Mouse (Mus musculus): ENCODE data around the gene Olfr571. TPM values are rescaled to one million over a fixed set of nuclear protein-coding genes. Genes with fewer than 3 reads are reported as not detected.

Gene Olfr571
- polyA plus RNA-seq, 1 experiment from 2014 or later: not detected

GRCm38 (mm10) chr7:102924109-102924508 lies 6.8 kb upstream of the Olfr571 start, which contains the start of gene Olfr572:
Olfr572 (plus strand) TSS chr7:102924409.
- no peaks in the 10 kb centered on the region for H3K4me1 ChIP-seq (ENCODE audit: control insufficient read depth, insufficient read depth, low read depth, low read length)
- H3K9ac ChIP-seq (ENCODE audit: low read depth, low read length): no peak within 1 kb of the TSS

GRCm38 (mm10) chr7:102919632-102920031 lies 2.3 kb upstream of the Olfr571 start:
- Histone ChIP-seq H3K27ac (ENCODE audit: low read depth, low read length) (no peak overlapping the region), H3K4me1 (ENCODE audit: control insufficient read depth, insufficient read depth, low read depth, low read length) (no peaks in the 10 kb centered on the region), H3K36me3 (ENCODE audit: control insufficient read depth, insufficient read depth, low read length) (no peaks in the 10 kb centered on the region), H3K9me3 (ENCODE audit: control insufficient read depth, low read length) (no peaks in the 10 kb centered on the region), H3K9ac (ENCODE audit: low read depth, low read length) (no peak overlapping the region), H3K4me3 (ENCODE audit: low read length) (no peak overlapping the region), H3K4me2 (ENCODE audit: low read length) (no peak overlapping the region), H3K27me3 (replicated peaks; ENCODE audit: control insufficient read depth, insufficient read depth, low read length) (no peaks in the 10 kb centered on the region)
- 9% methylated on average over 1 of the region's 1 CpGs for WGBS
- ATAC-seq: peak; percentile 83; the same call in 1 of the 2 replicates

More at GRCm38 (mm10) chr7:102924109-102924508, 6.8 kb upstream of the Olfr571 start, which contains the start of gene Olfr572:
- no peak for ATAC-seq
- Histone ChIP-seq H3K4me3 (ENCODE audit: low read length) (no peak within 1 kb of the TSS), H3K36me3 (ENCODE audit: control insufficient read depth, insufficient read depth, low read length) (no peaks in the 10 kb centered on the region), H3K27ac (ENCODE audit: low read depth, low read length) (no peak within 1 kb of the TSS), H3K9me3 (ENCODE audit: control insufficient read depth, low read length) (no peaks in the 10 kb centered on the region), H3K4me2 (ENCODE audit: low read length) (no peak within 1 kb of the TSS), H3K27me3 (replicated peaks; ENCODE audit: control insufficient read depth, insufficient read depth, low read length) (no peaks in the 10 kb centered on the region)
- 88% methylated on average over 1 of the region's 1 CpGs for WGBS

- Histone ChIP-seq H3K27ac (ENCODE audit: low read depth, low read length) (no peak overlapping the region), H3K27me3 (replicated peaks; ENCODE audit: control insufficient read depth, insufficient read depth, low read length) (no peaks in the 10 kb centered on the region), H3K4me2 (ENCODE audit: low read length) (no peak overlapping the region), H3K9me3 (ENCODE audit: control insufficient read depth, low read length) (no peaks in the 10 kb centered on the region), H3K9ac (ENCODE audit: low read depth, low read length) (no peak overlapping the region), H3K36me3 (ENCODE audit: control insufficient read depth, insufficient read depth, low read length) (no peaks in the 10 kb centered on the region), H3K4me1 (ENCODE audit: control insufficient read depth, insufficient read depth, low read depth, low read length) (no peaks in the 10 kb centered on the region), H3K4me3 (ENCODE audit: low read length) (no peak overlapping the region)
- WGBS: 81% methylated on average over 5 of the region's 5 CpGs
- no peak for ATAC-seq
Measured at GRCm38 (mm10) chr7:102916405-102916804, 931 bp downstream of the Olfr571 start.

GRCm38 (mm10) chr7:102915261-102915660 lies 2.1 kb downstream of the Olfr571 start:
- WGBS: 47% methylated on average over 1 of the region's 1 CpGs
- no peaks in the 10 kb centered on the region for H3K9me3 ChIP-seq (ENCODE audit: control insufficient read depth, low read length)
- H3K27ac ChIP-seq (ENCODE audit: low read depth, low read length): no peak overlapping the region
- no peaks in the 10 kb centered on the region for H3K36me3 ChIP-seq (ENCODE audit: control insufficient read depth, insufficient read depth, low read length)
- H3K4me2 ChIP-seq (ENCODE audit: low read length): no peak overlapping the region
- H3K27me3 ChIP-seq (replicated peaks; ENCODE audit: control insufficient read depth, insufficient read depth, low read length): no peaks in the 10 kb centered on the region
- H3K9ac ChIP-seq (ENCODE audit: low read depth, low read length): no peak overlapping the region
- H3K4me3 ChIP-seq (ENCODE audit: low read length): no peak overlapping the region
- ATAC-seq: no peak
- H3K4me1 ChIP-seq (ENCODE audit: control insufficient read depth, insufficient read depth, low read depth, low read length): no peaks in the 10 kb centered on the region

- H3K4me3 ChIP-seq (ENCODE audit: low read length): no peak within 1 kb of the TSS
- ATAC-seq: no peak
Measured at GRCm38 (mm10) chr7:102890782-102891181, 26.6 kb downstream of the Olfr571 start, which contains the start of gene Olfr569. Olfr569 (minus strand) TSS chr7:102890882.

GRCm38 (mm10) chr7:102876822-102877221 lies 40.5 kb downstream of the Olfr571 start, which contains the start of gene Olfr568:
Olfr568 (plus strand) TSS chr7:102877122.
- ATAC-seq: no peak
- no peak within 1 kb of the TSS for H3K4me2 ChIP-seq (ENCODE audit: low read length)
- H3K4me1 ChIP-seq (ENCODE audit: control insufficient read depth, insufficient read depth, low read depth, low read length): no peaks in the 10 kb centered on the region
- H3K27ac ChIP-seq (ENCODE audit: low read depth, low read length): no peak within 1 kb of the TSS
- no peak within 1 kb of the TSS for H3K4me3 ChIP-seq (ENCODE audit: low read length)
- no peaks in the 10 kb centered on the region for H3K27me3 ChIP-seq (replicated peaks; ENCODE audit: control insufficient read depth, insufficient read depth, low read length)
- H3K9ac ChIP-seq (ENCODE audit: low read depth, low read length): no peak within 1 kb of the TSS
- H3K9me3 ChIP-seq (ENCODE audit: control insufficient read depth, low read length): no peaks in the 10 kb centered on the region
- no peaks in the 10 kb centered on the region for H3K36me3 ChIP-seq (ENCODE audit: control insufficient read depth, insufficient read depth, low read length)

More at GRCm38 (mm10) chr7:102890782-102891181, 26.6 kb downstream of the Olfr571 start, which contains the start of gene Olfr569:
- Histone ChIP-seq H3K4me1 (ENCODE audit: control insufficient read depth, insufficient read depth, low read depth, low read length) (no peaks in the 10 kb centered on the region), H3K9me3 (ENCODE audit: control insufficient read depth, low read length) (no peaks in the 10 kb centered on the region), H3K36me3 (ENCODE audit: control insufficient read depth, insufficient read depth, low read length) (no peaks in the 10 kb centered on the region), H3K27ac (ENCODE audit: low read depth, low read length) (no peak within 1 kb of the TSS), H3K4me2 (ENCODE audit: low read length) (no peak within 1 kb of the TSS), H3K9ac (ENCODE audit: low read depth, low read length) (no peak within 1 kb of the TSS), H3K27me3 (replicated peaks; ENCODE audit: control insufficient read depth, insufficient read depth, low read length) (no peaks in the 10 kb centered on the region)
- WGBS: 73% methylated on average over 3 of the region's 3 CpGs

GRCm38 (mm10) chr7:102858665-102859064 lies 58.7 kb downstream of the Olfr571 start, which contains the start of gene Olfr566:
Olfr566 (minus strand) TSS chr7:102858765.
- H3K4me2 ChIP-seq (ENCODE audit: low read length): no peak within 1 kb of the TSS
- no peaks in the 10 kb centered on the region for H3K9me3 ChIP-seq (ENCODE audit: control insufficient read depth, low read length)
- no peaks in the 10 kb centered on the region for H3K4me1 ChIP-seq (ENCODE audit: control insufficient read depth, insufficient read depth, low read depth, low read length)
- H3K9ac ChIP-seq (ENCODE audit: low read depth, low read length): no peak within 1 kb of the TSS
- no peaks in the 10 kb centered on the region for H3K27me3 ChIP-seq (replicated peaks; ENCODE audit: control insufficient read depth, insufficient read depth, low read length)
- H3K36me3 ChIP-seq (ENCODE audit: control insufficient read depth, insufficient read depth, low read length): no peaks in the 10 kb centered on the region
- no peak within 1 kb of the TSS for H3K4me3 ChIP-seq (ENCODE audit: low read length)
- ATAC-seq: no peak
- WGBS: 93% methylated on average over 1 of the region's 1 CpGs
- no peak within 1 kb of the TSS for H3K27ac ChIP-seq (ENCODE audit: low read depth, low read length)

- H3K4me3 ChIP-seq (ENCODE audit: low read length): no peak overlapping the region
- no peak overlapping the region for H3K27ac ChIP-seq (ENCODE audit: low read depth, low read length)
- H3K4me2 ChIP-seq (ENCODE audit: low read length): no peak overlapping the region
- no peaks in the 10 kb centered on the region for H3K36me3 ChIP-seq (ENCODE audit: control insufficient read depth, insufficient read depth, low read length)
- H3K9ac ChIP-seq (ENCODE audit: low read depth, low read length): no peak overlapping the region
- H3K4me1 ChIP-seq (ENCODE audit: control insufficient read depth, insufficient read depth, low read depth, low read length): no peaks in the 10 kb centered on the region
- no peak for ATAC-seq
- no peaks in the 10 kb centered on the region for H3K27me3 ChIP-seq (replicated peaks; ENCODE audit: control insufficient read depth, insufficient read depth, low read length)
- no peaks in the 10 kb centered on the region for H3K9me3 ChIP-seq (ENCODE audit: control insufficient read depth, low read length)
Measured at GRCm38 (mm10) chr7:102855807-102856206, 61.5 kb downstream of the Olfr571 start.

Measured in hindbrain, embryonic 16.5 days (tissue).